Mouse (Mus musculus) C2C12 (cell line): Measurements from ENCODE around the gene Sost.

Experiments used
- CTCF ChIP-seq: IDR thresholded peaks from one replicate; pipeline ENCODE4 v1.5.1; 2011; ENCODE audit not compliant: control insufficient read depth, insufficient read depth, insufficient read length
- FOSL1 ChIP-seq: IDR thresholded peaks from one replicate; pipeline ENCODE4 v1.8.0; 2011; ENCODE audit warnings: mild to moderate bottlenecking, low read length; ENCODE audit not compliant: poor library complexity, insufficient read depth, severe bottlenecking
- MYOD1 ChIP-seq: IDR thresholded peaks from one replicate; pipeline ENCODE4 v1.6.1; 2011; ENCODE audit warnings: low read depth; ENCODE audit not compliant: control insufficient read depth, insufficient read length

GRCm38 (mm10) chr11:101957476-101957875 lies 9.3 kb downstream of the Sost start:
- TF ChIP-seq CTCF = no peak
- no peak for TF ChIP-seq MYOD1
- no peak for TF ChIP-seq FOSL1
